Mouse (Mus musculus) forebrain, embryonic 11.5 days (tissue): ENCODE results near the gene Prr22. TPM values are rescaled to one million over a fixed set of nuclear protein-coding genes. Genes with fewer than 3 reads are reported as not detected.
A peak's percentile ranks its signal among the peaks of the same experiment; 100 is the strongest.

Experiments used
- ATAC-seq: fragments of 200-750 bp; cut with Nextera tagmentation; replicated peaks from 2 replicates; pipeline ENCODE4 v1.8.0; 2017; ENCODE audit warnings: moderate TSS enrichment; ENCODE audit not compliant: low FRiP score
- DNase-seq: peaks from one replicate; pipeline ENCODE4 v3.0.0-alpha.2; 2017; ENCODE audit warnings: low spot score
- H3K27ac ChIP-seq: fragments of 300-500 bp; sonication (generic); 2 replicates; pipeline ENCODE4 v1.5.1; 2014; ENCODE audit warnings: low read depth, low read length
- H3K27me3 ChIP-seq: fragments of 300-500 bp; sonication (generic); 2 replicates; pipeline ENCODE4 v1.6.1; 2014; ENCODE audit warnings: mild to moderate bottlenecking, low read length, mixed read lengths; ENCODE audit not compliant: control insufficient read depth, insufficient read depth
- H3K36me3 ChIP-seq: fragments of 300-500 bp; sonication (generic); 2 replicates; pipeline ENCODE4 v1.6.1; 2014; ENCODE audit warnings: mild to moderate bottlenecking, low read length, moderate library complexity, mixed read lengths; ENCODE audit not compliant: control insufficient read depth, insufficient read depth
- H3K4me1 ChIP-seq: fragments of 300-500 bp; sonication (generic); replicated peaks from 2 replicates; pipeline ENCODE4 v1.6.1; 2014; ENCODE audit warnings: low read length, mixed read lengths; ENCODE audit not compliant: control insufficient read depth, insufficient read depth
- H3K4me2 ChIP-seq: fragments of 300-500 bp; sonication (generic); 2 replicates; pipeline ENCODE4 v1.6.1; 2014; ENCODE audit warnings: low read depth, mild to moderate bottlenecking, low read length, moderate library complexity, mixed read lengths; ENCODE audit not compliant: severe bottlenecking
- H3K4me3 ChIP-seq: fragments of 300-500 bp; sonication (generic); 2 replicates; pipeline ENCODE4 v1.5.1; 2014; ENCODE audit warnings: low read depth, low read length
- H3K9ac ChIP-seq: fragments of 300-500 bp; sonication (generic); 2 replicates; pipeline ENCODE4 v1.6.1; 2014; ENCODE audit warnings: low read length
- H3K9me3 ChIP-seq: fragments of 300-500 bp; sonication (generic); 2 replicates; pipeline ENCODE4 v1.6.1; 2016; ENCODE audit warnings: low read length, mixed read lengths; ENCODE audit not compliant: control insufficient read depth
- WGBS: fragments of 180-500 bp; shearing (Covaris S2); extraction: QIAGEN DNeasy Blood & Tissue Kit; methylation state at CpG from one replicate; pipeline ENCODE4 v1.1.7; 2014; 5-methylcytosine and 5-hydroxymethylcytosine counted together
- polyA plus RNA-seq: library from polyadenylated mRNA; unstranded; fragments of >200 nt; fragmentation: Nextera tagmentation; extraction: Ambion mirVana; gene quantifications from 2 replicates; pipeline ENCODE4 v1.2.1, GENCODE M21; 2014

Prr22 gene
- polyA plus RNA-seq, 1 experiment from 2014 or later = 1.3 TPM

- H3K27ac ChIP-seq = no peak overlapping the region
- peak; percentile 15 for ATAC-seq
- peaks cover 11% of the 10 kb centered on the region; the same call in 1 of the 2 replicates for H3K4me1 ChIP-seq
- H3K9me3 ChIP-seq = no peaks in the 10 kb centered on the region
- peak overlapping the region; percentile 54 for H3K9ac ChIP-seq
- DNase-seq = peak; percentile 66
- H3K4me2 ChIP-seq = peak overlapping the region; percentile 95
- peaks cover 59% of the 10 kb centered on the region for H3K27me3 ChIP-seq
- H3K4me3 ChIP-seq = peak overlapping the region; percentile 40
- 1% methylated on average over 44 of the region's 51 CpGs for WGBS
- no peaks in the 10 kb centered on the region for H3K36me3 ChIP-seq
Observed at GRCm38 (mm10) chr17:56756703-56757399, 13.2 kb upstream of the Prr22 start.

DNA sequence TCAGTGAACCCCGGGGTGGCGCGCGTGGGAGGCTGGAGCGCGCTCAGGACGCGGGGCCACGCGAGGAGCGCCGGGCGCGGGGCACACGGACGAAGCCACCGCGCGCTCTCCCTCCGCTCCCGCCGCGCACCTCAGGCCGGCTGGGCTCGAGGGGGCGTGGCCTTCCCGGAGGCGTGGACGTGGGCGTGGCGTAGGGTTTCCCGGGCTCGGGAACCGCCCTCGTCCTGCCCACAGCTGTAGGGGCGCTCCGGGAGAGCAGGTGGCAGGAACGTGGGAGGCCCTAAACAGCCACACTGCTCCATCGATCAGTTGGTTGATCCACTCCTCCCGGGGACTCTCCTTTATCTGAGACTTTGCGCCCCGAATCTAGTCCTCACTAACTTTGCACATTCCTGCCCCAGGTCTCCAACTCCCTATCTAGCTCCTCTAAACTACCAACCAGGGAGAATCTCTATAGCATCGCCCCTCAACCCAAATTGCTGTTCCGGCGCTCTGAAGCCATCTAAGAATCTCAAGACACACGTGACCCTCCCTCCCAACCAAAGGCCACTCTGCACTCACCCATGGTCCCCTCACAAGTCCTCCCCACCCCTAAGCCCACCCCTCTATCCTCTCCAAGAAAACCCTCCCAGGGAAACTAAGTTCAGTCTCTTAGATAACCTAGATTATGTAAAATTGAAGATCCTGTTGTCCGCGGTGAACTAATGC lies 12.5 kb upstream of the Prr22 start, which contains the start of gene Nrtn:
Gene Nrtn (minus strand): TSS at position 115 of the 708 bp plus-strand sequence.
- WGBS = under 1% methylated on average over 45 of the region's 48 CpGs

DNA sequence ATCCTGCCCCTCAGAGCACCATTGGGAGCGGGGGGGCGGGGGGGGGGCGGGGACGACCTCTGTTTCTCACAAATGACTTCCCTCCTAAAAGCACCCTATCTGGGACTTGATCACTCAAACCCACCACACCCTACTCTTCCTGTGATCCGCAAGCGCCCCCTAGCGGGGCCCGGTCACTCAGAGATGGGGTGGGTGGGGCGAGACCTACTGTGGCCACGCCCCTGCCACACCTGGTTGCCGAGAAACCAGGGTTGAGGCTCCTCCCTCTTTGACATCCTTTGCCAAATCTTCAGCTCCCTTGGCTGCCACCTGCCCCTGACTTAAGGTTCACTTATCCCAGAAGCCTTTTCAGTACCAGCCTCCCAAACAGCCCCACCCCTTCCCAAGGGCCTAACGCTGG lies 11.9 kb upstream of the Prr22 start:
- DNase-seq = peak; percentile 79
- WGBS = 8% methylated on average over 12 of the region's 12 CpGs
- peaks cover 18% of the 10 kb centered on the region; the same call in 1 of the 2 replicates for H3K4me1 ChIP-seq
- no peak overlapping the region for H3K9ac ChIP-seq
- H3K36me3 ChIP-seq = no peaks in the 10 kb centered on the region
- no peak overlapping the region for H3K27ac ChIP-seq
- H3K4me3 ChIP-seq = no peak overlapping the region
- no peaks in the 10 kb centered on the region for H3K9me3 ChIP-seq
- no peak for ATAC-seq
- peaks cover 48% of the 10 kb centered on the region for H3K27me3 ChIP-seq
- H3K4me2 ChIP-seq = no peak overlapping the region

More for the DNA sequence above, 12.5 kb upstream of the Prr22 start, which contains the start of gene Nrtn:
- Histone ChIP-seq H3K9ac (peak within 1 kb of the TSS; percentile 54), H3K27ac (no peak within 1 kb of the TSS), H3K36me3 (no peaks in the 10 kb centered on the region), H3K9me3 (no peaks in the 10 kb centered on the region), H3K4me3 (peak within 1 kb of the TSS; percentile 40), H3K4me1 (peaks cover 16% of the 10 kb centered on the region; the same call in 1 of the 2 replicates), H3K27me3 (peaks cover 52% of the 10 kb centered on the region), H3K4me2 (peak within 1 kb of the TSS; percentile 95)
- ATAC-seq = peak; percentile 67
- peak; percentile 90 for DNase-seq

- Histone ChIP-seq H3K27ac (no peak overlapping the region), H3K27me3 (peaks cover 37% of the 10 kb centered on the region), H3K4me2 (no peak overlapping the region), H3K4me1 (peaks cover 15% of the 10 kb centered on the region; the same call in 1 of the 2 replicates), H3K9me3 (no peaks in the 10 kb centered on the region), H3K4me3 (no peak overlapping the region), H3K36me3 (no peaks in the 10 kb centered on the region), H3K9ac (no peak overlapping the region)
- 69% methylated on average over 7 of the region's 7 CpGs for WGBS
- ATAC-seq (no peak), DNase-seq (no peak)
Observed at GRCm38 (mm10) chr17:56759261-56759660, 10.8 kb upstream of the Prr22 start.

DNA sequence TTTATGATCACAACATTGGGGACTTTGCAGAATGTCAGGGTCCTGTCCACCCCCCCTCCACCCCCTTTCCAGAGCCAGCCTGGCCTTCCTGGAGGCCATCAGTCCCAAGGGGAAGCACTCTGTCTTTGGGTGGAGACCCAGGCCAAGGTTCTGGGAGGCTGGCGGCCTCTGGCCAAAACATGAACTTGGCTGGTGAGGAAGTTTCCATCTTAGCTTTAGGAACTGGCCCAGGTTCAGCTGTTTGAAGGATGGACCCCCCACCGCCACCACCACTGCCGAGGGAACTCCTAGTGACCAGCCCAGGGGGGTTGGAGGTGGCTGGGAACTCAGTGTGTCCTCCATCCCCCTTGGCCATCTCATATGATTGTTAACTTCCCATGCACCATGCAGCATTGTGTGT lies 9.0 kb upstream of the Prr22 start:
- peaks cover 18% of the 10 kb centered on the region for H3K27me3 ChIP-seq
- no peaks in the 10 kb centered on the region for H3K9me3 ChIP-seq
- H3K9ac ChIP-seq = no peak overlapping the region
- ATAC-seq (no peak), DNase-seq (no peak)
- H3K4me2 ChIP-seq = no peak overlapping the region
- H3K4me1 ChIP-seq = peaks cover 19% of the 10 kb centered on the region
- H3K36me3 ChIP-seq = no peaks in the 10 kb centered on the region
- H3K27ac ChIP-seq = no peak overlapping the region
- H3K4me3 ChIP-seq = no peak overlapping the region
- 74% methylated on average over 3 of the region's 3 CpGs for WGBS

- peak overlapping the region; percentile 93 for H3K27ac ChIP-seq
- H3K27me3 ChIP-seq = peaks cover 9% of the 10 kb centered on the region
- H3K9me3 ChIP-seq = no peaks in the 10 kb centered on the region
- DNase-seq (peak; percentile 96), ATAC-seq (peak; percentile 40)
- peak overlapping the region; percentile 65 for H3K9ac ChIP-seq
- 0% methylated on average over 28 of the region's 28 CpGs for WGBS
- no peaks in the 10 kb centered on the region for H3K36me3 ChIP-seq
- peak overlapping the region; percentile 83 for H3K4me2 ChIP-seq
- H3K4me1 ChIP-seq = peaks cover 18% of the 10 kb centered on the region
- peak overlapping the region; percentile 40 for H3K4me3 ChIP-seq
Observed at GRCm38 (mm10) chr17:56761991-56762410, 8.0 kb upstream of the Prr22 start.

DNA sequence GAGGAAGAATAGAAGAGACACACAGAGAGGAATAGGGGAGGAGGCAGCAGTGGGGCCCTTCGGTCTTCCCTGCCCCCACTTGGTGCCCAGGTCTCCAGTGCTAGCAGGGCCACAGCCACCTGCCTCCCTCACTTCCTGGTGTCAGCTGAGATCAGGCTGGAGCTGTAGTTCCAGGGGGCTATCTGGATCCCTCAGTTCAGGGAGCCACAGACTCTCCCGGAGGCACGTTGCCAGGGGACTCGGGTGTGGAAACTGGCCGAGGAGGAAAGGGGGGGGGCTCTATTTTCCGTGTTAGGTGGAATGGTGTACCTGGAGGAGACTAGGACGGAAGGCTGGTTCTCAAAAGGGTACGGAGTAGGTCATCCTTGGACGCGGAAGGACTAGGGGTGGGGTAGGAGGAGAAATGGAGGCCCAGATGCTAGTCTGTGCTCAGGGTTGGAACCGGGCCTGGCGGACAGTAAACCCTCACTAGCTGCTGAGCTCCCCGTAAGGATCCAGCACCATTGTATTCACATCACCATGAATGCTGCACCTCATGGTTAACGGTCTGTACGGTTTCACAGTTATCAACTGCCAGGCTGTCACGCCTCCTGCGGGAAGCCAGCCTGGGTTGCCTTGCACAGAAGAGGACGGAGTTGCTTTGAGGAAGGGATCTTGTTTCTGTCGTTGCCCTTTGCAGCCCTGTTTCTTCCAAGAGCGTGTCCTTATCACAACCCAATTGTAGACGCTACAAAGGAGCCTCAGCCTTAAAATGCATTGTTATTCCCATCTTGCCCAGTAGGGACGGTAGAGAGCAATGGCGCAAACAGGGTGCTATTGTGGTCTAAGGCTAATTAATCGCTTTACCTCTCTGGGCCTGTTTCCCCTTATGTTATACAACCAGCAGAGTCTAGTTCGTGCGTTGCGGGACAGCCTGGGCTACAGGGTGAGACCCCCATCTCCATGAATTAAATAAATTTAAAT lies 7.0 kb upstream of the Prr22 start:
- no peaks in the 10 kb centered on the region; the same call in none of the 2 replicates for H3K27me3 ChIP-seq
- no peak overlapping the region; the same call in 1 of the 2 replicates for H3K4me2 ChIP-seq
- peak overlapping the region; percentile 65; the same call in 1 of the 2 replicates for H3K9ac ChIP-seq
- peak overlapping the region; percentile 93 for H3K27ac ChIP-seq
- WGBS = 48% methylated on average over 27 of the region's 27 CpGs
- DNase-seq = peak; percentile 72
- peaks cover 15% of the 10 kb centered on the region for H3K4me1 ChIP-seq
- no peaks in the 10 kb centered on the region for H3K9me3 ChIP-seq
- H3K36me3 ChIP-seq = peaks cover 5% of the 10 kb centered on the region; the same call in 1 of the 2 replicates
- no peak overlapping the region for H3K4me3 ChIP-seq
- no peak for ATAC-seq
